Comparison of ENCODE assay signal across 8 mouse cellular contexts in genomic region chrX:111463565-111464093, GRCm38 (mm10).
A peak's percentile ranks its signal among the peaks of the same experiment; 100 is the strongest.
DNase-seq lines count a peak whose midpoint lies in the region; ATAC-seq lines count a peak whose summit lies in the region.

No protein-coding gene starts in this region.

- H3K4me1 ChIP-seq in kidney, embryonic 16.5 days (ENCODE audit: insufficient read depth, low read length): no peaks in the 10 kb centered on the region
- H3K4me1 ChIP-seq in embryonic facial prominence, embryonic 13.5 days: no peaks in the 10 kb centered on the region
- no peaks in the 10 kb centered on the region for H3K4me1 ChIP-seq in hindbrain, embryonic 14.5 days (replicated peaks; ENCODE audit: control insufficient read depth, insufficient read depth, low read length)
- no peaks in the 10 kb centered on the region for H3K4me1 ChIP-seq in midbrain, embryonic 13.5 days (replicated peaks)

- no peak for DNase-seq in kidney, postnatal 25 days
- DNase-seq in hindbrain, embryonic 14.5 days (ENCODE audit: low spot score): no peak
- no peak for DNase-seq in gastrocnemius, postnatal 14 days
- no peak for DNase-seq in urinary bladder, postnatal 10 days (ENCODE audit: low spot score)
- no peak for DNase-seq in lung, postnatal 4 days

- H3K27me3 ChIP-seq in kidney, embryonic 16.5 days (ENCODE audit: insufficient read depth, low read length): no peaks in the 10 kb centered on the region
- H3K27me3 ChIP-seq in embryonic facial prominence, embryonic 13.5 days: no peaks in the 10 kb centered on the region
- no peaks in the 10 kb centered on the region for H3K27me3 ChIP-seq in hindbrain, embryonic 14.5 days (ENCODE audit: control insufficient read depth, insufficient read depth, low read length)
- no peaks in the 10 kb centered on the region for H3K27me3 ChIP-seq in midbrain, embryonic 13.5 days

- intact Hi-C loops in gastrocnemius, postnatal 14 days (cut with DNase I; ENCODE audit: low total_unique reads): no loop called here

- no peaks in the 10 kb centered on the region for H3K36me3 ChIP-seq in kidney, embryonic 16.5 days (ENCODE audit: insufficient read depth, low read length)
- no peaks in the 10 kb centered on the region for H3K36me3 ChIP-seq in embryonic facial prominence, embryonic 13.5 days
- H3K36me3 ChIP-seq in hindbrain, embryonic 14.5 days (replicated peaks; ENCODE audit: control insufficient read depth, insufficient read depth): no peaks in the 10 kb centered on the region
- H3K36me3 ChIP-seq in midbrain, embryonic 13.5 days: no peaks in the 10 kb centered on the region

- peak overlapping the region; percentile 70 for H3K9ac ChIP-seq in kidney, embryonic 16.5 days (replicated peaks; ENCODE audit: low read length)
- H3K9ac ChIP-seq in embryonic facial prominence, embryonic 13.5 days: peak overlapping the region; percentile 55; the same call in 1 of the 2 replicates
- peak overlapping the region; percentile 65 for H3K9ac ChIP-seq in hindbrain, embryonic 14.5 days
- 0 out of 2 replicates have a peak overlapping the region, but pooled peaks have one; percentile 32 for H3K9ac ChIP-seq in midbrain, embryonic 13.5 days (replicated peaks)

- no peaks in the 10 kb centered on the region for H3K9me3 ChIP-seq in kidney, embryonic 16.5 days (ENCODE audit: low read length)
- H3K9me3 ChIP-seq in embryonic facial prominence, embryonic 13.5 days: no peaks in the 10 kb centered on the region
- H3K9me3 ChIP-seq in hindbrain, embryonic 14.5 days (ENCODE audit: control insufficient read depth, low read length): no peaks in the 10 kb centered on the region
- H3K9me3 ChIP-seq in midbrain, embryonic 13.5 days: no peaks in the 10 kb centered on the region

- no peak overlapping the region for H3K27ac ChIP-seq in kidney, embryonic 16.5 days (ENCODE audit: low read length)
- no peak overlapping the region; the same call in 1 of the 2 replicates for H3K27ac ChIP-seq in embryonic facial prominence, embryonic 13.5 days
- peak overlapping the region; percentile 80; the same call in 1 of the 2 replicates for H3K27ac ChIP-seq in hindbrain, embryonic 14.5 days
- H3K27ac ChIP-seq in midbrain, embryonic 13.5 days: no peak overlapping the region

- H3K4me2 ChIP-seq in kidney, embryonic 16.5 days (replicated peaks; ENCODE audit: low read depth, low read length): peak overlapping the region; percentile 58
- peak overlapping the region; percentile 55 for H3K4me2 ChIP-seq in embryonic facial prominence, embryonic 13.5 days
- peak overlapping the region; percentile 55 for H3K4me2 ChIP-seq in hindbrain, embryonic 14.5 days (replicated peaks)
- H3K4me2 ChIP-seq in midbrain, embryonic 13.5 days (replicated peaks): peak overlapping the region; percentile 48

- no peak for ATAC-seq in kidney, embryonic 16.5 days (ENCODE audit: low FRiP score, low TSS enrichment)
- no peak; the same call in 1 of the 2 replicates for ATAC-seq in embryonic facial prominence, embryonic 13.5 days (ENCODE audit: insufficient number of reproducible peaks, insufficient read depth, low FRiP score, low TSS enrichment, low read depth)
- ATAC-seq in hindbrain, embryonic 14.5 days (ENCODE audit: low FRiP score): 0 out of 2 replicates have a peak, but pooled peaks have one; percentile 23
- ATAC-seq in midbrain, embryonic 13.5 days: peak; percentile 55

- 22% methylated on average over 11 of the region's 12 CpGs for WGBS in kidney, embryonic 16.5 days
- WGBS in embryonic facial prominence, embryonic 13.5 days: 31% methylated on average over 12 of the region's 12 CpGs
- 23% methylated on average over 12 of the region's 12 CpGs for WGBS in hindbrain, embryonic 14.5 days
- 25% methylated on average over 12 of the region's 12 CpGs for WGBS in midbrain, embryonic 13.5 days

- peak overlapping the region; percentile 63 for H3K4me3 ChIP-seq in kidney, embryonic 16.5 days (ENCODE audit: low read length)
- H3K4me3 ChIP-seq in embryonic facial prominence, embryonic 13.5 days: peak overlapping the region; percentile 60
- H3K4me3 ChIP-seq in hindbrain, embryonic 14.5 days (replicated peaks; ENCODE audit: low read length): peak overlapping the region; percentile 57
- H3K4me3 ChIP-seq in midbrain, embryonic 13.5 days (replicated peaks): peak overlapping the region; percentile 67

Comparison
In these comparisons a context has a peak if more than half of its experiments do, and no peak if none do; other contexts are left out.
1. ATAC-seq: peak in hindbrain, embryonic 14.5 days (single experiment) and midbrain, embryonic 13.5 days (single experiment); none in kidney, embryonic 16.5 days (single experiment) and embryonic facial prominence, embryonic 13.5 days (single experiment).
2. Peak in every context shown above with its lines, with median percentiles within 50 percentile points of each other: H3K4me2 ChIP-seq, H3K4me3 ChIP-seq and H3K9ac ChIP-seq.